Mouse (Mus musculus): ENCODE measurements at regions not wholly inside any gene's neighbourhood (a gene's known extent, or its start where the extent isn't known, plus 50 kb on each side); places are given as distances from the start of the nearest gene placed in this dataset.

- no peak for DNase-seq (ENCODE audit: low spot score)
- intact Hi-C loops (cut with DNase I): no loop called here
Observed at GRCm38 (mm10) chr2:169452956-169453355, 134.6 kb downstream of the Gm11011 start.

DNA sequence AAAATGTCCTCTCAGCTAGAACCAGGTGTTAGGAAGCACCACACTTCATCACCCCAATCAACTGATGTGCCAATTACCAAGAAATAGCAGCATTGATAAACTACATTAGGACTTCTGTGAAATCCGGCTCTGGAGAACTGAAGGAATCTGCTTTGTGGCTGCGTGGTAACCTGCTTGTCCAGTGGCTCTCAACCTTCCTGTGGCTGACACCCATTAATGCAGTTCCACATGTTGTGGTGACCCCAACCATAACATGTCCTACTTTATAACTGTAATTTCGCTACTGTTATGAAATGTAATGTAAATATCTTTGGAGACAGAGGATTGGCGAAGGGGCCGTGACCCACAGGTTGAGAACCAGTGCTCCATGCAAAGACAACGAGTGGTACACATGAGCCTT is 136.7 kb downstream of the Gm11011 start:
- no peak for DNase-seq (ENCODE audit: low spot score)
- intact Hi-C loops (cut with DNase I): no loop called here

DNA sequence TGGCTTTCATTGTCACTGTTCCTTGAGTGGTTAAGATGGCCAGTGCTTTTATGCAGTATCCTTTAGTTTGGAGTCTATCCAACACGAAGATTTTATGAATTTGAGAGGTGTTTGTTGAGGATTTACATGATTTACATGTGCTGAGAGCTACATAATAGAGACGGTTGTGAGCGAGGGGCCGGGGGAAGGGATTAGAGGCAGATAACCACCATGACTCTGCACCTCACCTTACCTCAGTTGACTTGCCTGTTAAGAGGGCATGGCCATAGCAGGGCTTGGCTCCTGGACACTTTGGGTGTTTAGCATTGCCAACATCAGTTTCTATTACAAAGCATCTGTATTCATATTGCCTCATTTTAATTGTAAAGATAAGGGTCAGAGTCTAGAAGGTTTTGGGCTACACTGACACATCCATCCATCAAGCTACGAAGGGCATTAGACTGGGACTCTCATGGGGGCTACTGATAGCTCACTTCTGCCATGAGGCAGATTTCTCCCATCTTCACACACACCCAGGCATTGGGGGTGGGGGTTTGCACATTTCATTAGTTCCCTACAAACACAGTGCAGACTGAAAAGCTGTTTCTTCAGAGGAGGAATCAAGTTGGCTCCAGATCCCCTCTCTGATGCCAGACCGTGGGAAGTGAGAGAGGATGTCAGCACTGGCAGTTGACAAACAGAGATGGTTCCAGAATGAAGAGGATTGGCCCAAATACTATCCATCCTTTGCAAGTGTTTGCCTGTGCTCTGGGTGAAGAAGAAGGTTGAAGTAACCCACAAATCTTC is 139.9 kb downstream of the Gm11011 start:
- intact Hi-C loops (cut with DNase I): no loop called here
- no peak for DNase-seq (ENCODE audit: low spot score)

- intact Hi-C loops (cut with DNase I): no loop called here
- DNase-seq (ENCODE audit: low spot score): no peak
Observed at GRCm38 (mm10) chr2:169445877-169446276, 141.7 kb downstream of the Gm11011 start.

DNA sequence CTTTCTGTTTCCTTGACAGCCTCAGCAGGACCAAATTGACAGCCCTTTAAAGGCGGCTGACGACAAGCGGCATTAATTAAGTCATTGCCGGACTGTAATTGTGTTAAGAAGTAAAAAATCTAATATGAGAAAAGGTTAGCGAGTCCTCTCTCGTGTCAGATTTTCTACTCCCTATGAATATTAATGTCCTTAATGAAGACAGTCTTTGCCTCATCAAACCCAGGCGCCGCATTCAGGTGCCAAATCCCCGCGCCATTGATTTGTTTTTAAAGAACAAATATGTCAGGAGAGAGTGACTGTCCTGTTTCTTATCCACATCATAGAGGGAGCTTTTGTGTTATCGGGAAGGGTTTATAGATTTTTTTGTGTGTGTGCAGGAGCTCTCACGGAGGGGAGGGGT is 142.2 kb downstream of the Gm11011 start:
- DNase-seq (ENCODE audit: low spot score): no peak
- intact Hi-C loops (cut with DNase I): no loop called here

GRCm38 (mm10) chr2:169443271-169443670 is 144.3 kb downstream of the Gm11011 start:
- intact Hi-C loops (cut with DNase I): no loop called here
- DNase-seq (ENCODE audit: low spot score): no peak

GRCm38 (mm10) chr2:169431516-169431915 is 156.0 kb downstream of the Gm11011 start:
- no peak for DNase-seq (ENCODE audit: low spot score)
- intact Hi-C loops (cut with DNase I): no loop called here

DNA sequence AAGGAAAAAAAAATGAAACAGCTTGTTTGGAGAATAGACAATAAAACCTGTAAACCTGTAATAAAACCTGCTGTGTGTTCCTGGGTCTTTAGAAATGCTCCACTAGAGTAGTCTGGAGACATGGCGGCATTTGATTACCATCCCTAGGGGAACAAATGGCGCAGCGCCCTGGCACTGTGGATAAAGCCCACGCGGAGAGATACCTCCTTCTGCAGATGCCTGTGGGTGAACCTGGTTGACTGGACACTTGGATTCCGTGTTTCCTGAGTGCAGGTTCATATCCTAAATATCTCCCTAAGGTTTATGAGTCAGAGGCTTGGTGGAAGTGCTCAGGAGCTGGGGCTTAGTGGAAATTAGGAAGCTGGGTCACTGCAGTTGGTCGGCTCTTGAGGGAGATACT is 158.1 kb downstream of the Gm11011 start:
- DNase-seq (ENCODE audit: low spot score): no peak
- intact Hi-C loops (cut with DNase I): no loop called here

GRCm38 (mm10) chr2:169424166-169424920 is 163.2 kb downstream of the Gm11011 start:
- intact Hi-C loops (cut with DNase I): no loop called here

GRCm38 (mm10) chr2:169412361-169412760 is 175.2 kb downstream of the Gm11011 start:
- DNase-seq (ENCODE audit: low spot score): no peak

More at GRCm38 (mm10) chr2:169424166-169424920, 163.2 kb downstream of the Gm11011 start:
- DNase-seq (ENCODE audit: low spot score): no peak

DNA sequence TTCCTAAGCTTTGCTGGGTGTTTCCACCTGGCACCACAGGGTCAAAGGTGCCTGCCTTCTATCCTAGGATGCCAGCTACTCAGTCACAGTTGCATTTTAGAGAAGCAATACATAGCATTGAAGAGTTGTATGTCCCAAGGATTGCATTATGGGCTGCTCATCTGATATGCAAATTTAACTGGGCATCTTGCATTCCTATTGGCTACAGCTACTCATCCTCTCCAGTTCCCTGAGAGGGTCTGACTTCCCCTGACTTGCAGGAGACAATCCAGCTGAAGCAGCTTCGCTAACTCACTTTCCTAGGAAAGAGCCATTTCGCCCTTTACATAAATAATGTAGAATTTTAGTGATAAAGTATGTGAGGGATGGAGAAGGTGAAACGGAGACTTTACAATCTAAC is 177.5 kb downstream of the Gm11011 start:
- intact Hi-C loops (cut with DNase I): no loop called here
- DNase-seq (ENCODE audit: low spot score): no peak

More at GRCm38 (mm10) chr2:169412361-169412760, 175.2 kb downstream of the Gm11011 start:
- intact Hi-C loops (cut with DNase I): no loop called here

DNA sequence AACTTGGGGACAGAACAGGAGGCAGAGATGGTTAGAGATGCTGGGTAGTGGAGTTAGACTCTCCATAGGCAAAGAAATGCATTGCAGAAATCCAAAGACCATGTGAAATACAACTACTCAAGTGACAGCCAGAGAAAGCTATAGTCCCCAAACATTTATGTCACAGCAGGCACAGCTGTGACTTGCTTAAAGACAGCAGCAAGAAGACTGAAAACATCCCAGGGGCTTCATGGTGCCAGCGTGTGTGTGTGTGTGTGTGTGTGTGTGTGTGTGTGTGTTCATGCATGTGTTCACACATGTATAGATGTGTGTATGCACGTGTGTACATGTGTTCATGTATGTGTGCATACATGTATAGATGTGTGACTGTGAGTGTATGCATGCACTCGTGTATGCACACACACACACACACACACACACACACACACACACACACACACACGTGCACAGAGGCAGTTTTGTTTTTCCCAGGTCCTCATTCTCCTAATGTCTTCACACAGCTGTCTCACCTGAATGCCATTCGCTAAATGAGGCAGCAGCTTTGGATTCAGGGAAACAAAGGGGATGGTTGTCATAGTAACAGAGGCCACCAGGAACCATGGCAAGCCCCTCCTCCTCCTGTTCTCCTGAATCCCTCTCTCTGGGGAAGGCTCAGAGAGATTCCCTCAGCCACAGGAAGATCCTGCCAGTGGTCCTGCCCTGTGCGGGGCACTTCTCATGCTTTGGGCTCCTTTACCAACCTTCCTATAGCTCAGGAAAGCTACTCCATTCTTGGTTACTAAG is 182.4 kb downstream of the Gm11011 start:
- intact Hi-C loops (cut with DNase I): no loop called here
- DNase-seq (ENCODE audit: low spot score): no peak

DNA sequence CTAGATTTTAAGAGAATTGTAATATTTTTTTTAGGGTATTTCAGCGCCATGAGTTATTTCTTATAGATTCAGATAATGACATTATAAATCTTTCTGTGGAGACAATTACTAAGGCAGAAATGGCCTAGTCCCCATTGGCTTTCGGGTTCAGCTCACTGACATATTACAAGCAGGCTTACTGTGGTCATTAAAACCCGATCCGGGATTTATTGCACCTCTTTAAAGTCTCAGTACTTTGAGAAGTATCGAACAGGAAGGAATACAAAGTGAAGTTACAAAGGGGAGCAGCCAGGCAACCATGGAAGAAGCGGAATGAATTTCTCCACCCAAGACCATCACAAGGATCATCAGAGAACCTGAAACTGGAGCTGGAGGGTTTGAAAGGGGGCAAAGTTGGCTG is 189.8 kb downstream of the Gm11011 start:
- DNase-seq (ENCODE audit: low spot score): no peak
- intact Hi-C loops (cut with DNase I): no loop called here

DNA sequence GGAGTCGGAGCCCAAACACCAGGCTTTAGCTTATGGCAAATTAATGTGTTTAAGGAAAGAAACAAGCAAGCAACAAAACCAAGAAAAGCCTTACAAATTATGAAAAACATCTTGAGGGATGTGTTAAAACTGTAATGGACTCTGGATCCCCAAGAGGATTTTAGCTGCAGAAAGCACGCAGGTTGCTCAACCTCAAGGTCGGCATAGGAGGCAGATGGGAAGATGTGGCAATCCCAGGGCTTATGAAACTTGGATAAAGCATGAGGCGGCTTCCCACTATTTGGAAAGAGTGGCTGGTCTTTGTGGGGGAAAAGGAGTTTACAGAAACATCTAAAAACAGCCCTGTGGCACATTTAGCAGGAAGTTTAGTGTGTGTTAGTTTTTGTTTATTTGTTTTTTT is 190.5 kb downstream of the Gm11011 start:
- intact Hi-C loops (cut with DNase I): no loop called here
- no peak for DNase-seq (ENCODE audit: low spot score)

DNA sequence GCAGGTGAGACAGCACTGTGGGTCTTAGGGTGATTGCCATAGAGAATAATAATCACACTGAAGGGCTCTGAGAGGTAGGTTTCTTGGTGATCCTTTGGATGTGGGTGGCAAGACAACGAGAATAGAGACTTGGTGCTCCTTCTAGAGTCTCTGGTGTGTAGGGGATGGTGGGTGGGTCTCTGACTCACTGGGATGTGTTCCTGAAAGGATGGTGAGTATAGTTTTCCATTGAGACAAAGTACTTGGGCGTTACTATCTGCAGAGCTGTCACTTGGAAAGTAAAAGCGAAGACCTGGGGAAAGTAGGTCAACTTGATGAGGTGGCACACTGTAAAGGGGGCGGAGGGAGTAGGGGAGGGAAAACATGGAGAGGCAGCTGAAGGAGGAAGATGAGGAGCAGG is 191.3 kb downstream of the Gm11011 start:
- no peak for DNase-seq (ENCODE audit: low spot score)
- intact Hi-C loops (cut with DNase I): no loop called here

- intact Hi-C loops (cut with DNase I): no loop called here
Observed at GRCm38 (mm10) chr2:169389611-169390010, 197.9 kb downstream of the Gm11011 start.

GRCm38 (mm10) chr2:169388569-169388968 is 199.0 kb downstream of the Gm11011 start:
- intact Hi-C loops (cut with DNase I): no loop called here
- DNase-seq (ENCODE audit: low spot score): no peak

More at GRCm38 (mm10) chr2:169389611-169390010, 197.9 kb downstream of the Gm11011 start:
- DNase-seq (ENCODE audit: low spot score): no peak

DNA sequence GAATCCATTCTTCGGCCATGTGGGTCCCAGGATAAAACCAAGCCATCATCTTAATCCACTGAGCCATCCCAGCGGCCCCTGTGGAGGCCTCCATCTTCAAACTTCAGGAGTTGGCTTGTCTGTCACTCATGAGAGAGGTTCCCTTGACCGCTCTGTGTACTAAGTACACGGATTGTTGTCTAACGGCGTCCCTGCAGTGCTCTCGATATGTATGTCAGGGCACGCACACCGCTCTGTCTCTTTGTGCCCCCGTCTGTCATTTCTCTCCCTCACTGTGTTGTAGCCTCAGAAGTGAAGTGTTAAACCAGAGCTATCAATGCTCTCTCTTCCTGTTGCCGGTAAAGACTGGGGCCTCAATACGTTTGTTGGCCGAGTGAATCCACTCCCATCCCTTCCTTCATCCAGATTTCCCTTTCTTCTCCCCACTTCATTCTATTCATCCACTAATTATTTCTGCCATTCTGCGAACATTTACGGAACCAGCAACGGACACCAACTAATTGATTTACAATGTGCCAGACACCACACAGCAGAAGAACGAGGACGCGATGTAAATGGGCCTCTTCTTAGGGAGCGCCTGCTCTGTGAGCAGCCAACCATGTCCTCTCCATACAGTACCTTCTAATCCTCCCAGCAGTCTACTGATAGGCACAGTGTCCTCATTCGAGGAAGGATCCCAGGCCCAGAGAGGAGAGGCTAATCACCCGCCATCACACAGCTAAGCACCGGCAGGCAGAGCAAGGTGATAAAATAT is 199.6 kb downstream of the Gm11011 start:
- no peak for DNase-seq (ENCODE audit: low spot score)
- intact Hi-C loops (cut with DNase I): no loop called here

DNA sequence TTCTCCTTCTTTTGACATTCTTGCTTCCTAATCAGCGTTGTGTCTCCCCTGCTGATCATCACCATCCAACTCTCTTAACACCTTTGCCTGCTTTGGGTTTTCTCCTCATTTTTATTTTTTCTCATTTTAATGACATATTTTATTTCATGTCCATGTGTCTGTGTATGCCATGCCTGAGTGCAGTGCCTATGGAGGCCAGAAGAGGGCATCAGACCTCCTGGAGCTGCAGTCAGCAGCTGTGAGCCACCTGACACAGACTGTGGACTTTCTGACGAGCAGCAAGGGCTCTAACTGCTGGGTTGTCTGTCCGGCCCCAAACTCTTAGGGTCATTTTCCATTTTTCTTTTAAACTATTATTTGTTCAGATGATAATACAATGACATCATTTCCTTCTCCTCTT is 203.8 kb downstream of the Gm11011 start:
- intact Hi-C loops (cut with DNase I): no loop called here
- no peak for DNase-seq (ENCODE audit: low spot score)

DNA sequence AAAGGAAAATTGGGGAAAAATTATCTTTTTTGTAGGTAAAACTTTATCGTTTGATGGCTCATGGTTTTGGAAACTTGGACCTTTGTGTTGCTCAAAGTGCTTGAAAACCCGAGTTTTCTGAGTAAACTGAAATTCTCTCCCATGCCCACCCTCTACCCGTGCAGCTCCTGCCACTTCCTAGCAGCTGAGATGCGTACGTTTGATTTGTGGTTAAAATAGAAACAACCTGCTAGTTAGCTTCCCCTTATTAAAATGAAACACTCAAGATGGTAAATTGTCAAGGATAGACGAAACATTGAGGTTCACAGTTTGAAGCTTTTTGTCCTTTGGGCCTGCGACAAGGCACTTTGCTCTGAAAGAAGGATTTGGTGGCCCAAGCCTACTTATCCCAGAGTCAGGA is 214.5 kb downstream of the Gm11011 start:
- intact Hi-C loops (cut with DNase I): no loop called here
- DNase-seq (ENCODE audit: low spot score): no peak

Data from heart, postnatal 25 days (tissue).